Mouse (Mus musculus) small intestine, adult 2 months (tissue): ENCODE measurements at regions not wholly inside any gene's neighbourhood (a gene's known extent, or its start where the extent isn't known, plus 50 kb on each side); places are given as distances from the start of the nearest gene placed in this dataset.

Experiments used
- CTCF ChIP-seq: fragments of 200-500 bp; IDR thresholded peaks from 2 replicates; pipeline ENCODE4 v1.5.1; 2012; ENCODE audit warnings: low read depth, mild to moderate bottlenecking, control low read depth, inconsistent platforms, low read length, moderate library complexity, mixed read lengths; ENCODE audit not compliant: insufficient replicate concordance, insufficient read length; ENCODE audit errors: extremely low read depth
- POLR2A ChIP-seq: fragments of 200-500 bp; IDR thresholded peaks from 2 replicates; pipeline ENCODE4 v1.6.1; 2012; ENCODE audit warnings: low read depth, mild to moderate bottlenecking, control low read depth, inconsistent platforms, low read length, moderate library complexity

DNA sequence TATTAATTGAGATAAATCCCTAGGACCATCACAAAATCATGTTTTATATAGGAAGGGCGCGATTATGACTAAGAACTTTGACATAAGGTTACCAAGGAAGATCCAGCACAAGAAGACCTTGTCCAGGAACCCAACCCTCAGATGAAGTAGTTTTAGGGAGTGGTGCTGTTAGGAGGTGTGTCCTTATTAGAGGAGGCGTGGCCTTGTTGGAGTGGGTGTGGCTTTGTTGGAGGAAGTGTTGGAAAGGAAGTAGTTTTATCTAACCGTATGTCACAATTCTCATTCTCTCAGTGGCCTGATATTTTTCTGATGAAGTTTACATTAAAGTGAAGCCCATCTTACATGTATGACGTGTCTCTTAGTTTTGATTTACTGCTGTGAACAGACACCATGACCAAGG lies 68.7 kb upstream of the Ahi1 start:
- TF ChIP-seq CTCF: no peak
- TF ChIP-seq POLR2A: no peak
